1 mouse cellular context compared by ENCODE assay signal in the genomic region with DNA sequence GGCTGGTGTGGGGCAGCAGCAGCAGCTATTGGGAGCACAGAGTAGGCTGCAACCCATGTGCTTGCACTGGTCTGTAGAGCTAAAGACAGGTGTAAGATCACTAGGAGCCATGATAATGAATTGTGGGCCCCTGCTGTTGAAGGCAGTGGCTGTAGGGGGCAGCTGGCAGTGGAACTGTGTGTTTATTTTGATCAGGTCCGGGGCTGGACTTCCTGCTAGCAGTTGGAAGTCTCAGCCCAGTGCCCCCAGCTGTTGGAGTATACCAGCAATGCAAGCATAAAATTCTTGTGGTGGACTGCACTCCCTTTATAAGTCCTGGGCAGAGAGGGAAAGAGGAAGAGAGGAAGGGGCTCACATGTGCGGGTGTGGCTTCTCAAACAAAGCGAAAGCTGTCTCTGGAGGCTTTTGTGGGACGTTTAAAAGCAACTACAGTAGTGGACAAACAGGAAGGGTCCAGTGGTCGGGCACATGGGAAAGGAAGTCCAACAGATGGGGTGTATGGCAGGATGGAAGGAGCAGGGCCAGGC. TPM values are rescaled to one million over a fixed set of nuclear protein-coding genes. Genes with fewer than 3 reads are reported as not detected.
"Had no signal": no experiment of that assay in that cellular context is flagged by ENCODE, and none has a peak within 500 bp of the region (broad histone marks: within the 10 kb centered on the region; RNA-seq: fewer than 3 reads in every experiment).

No protein-coding gene starts in this region.

RNA-seq across cellular contexts. Expression of gene Gpr173, which starts 56.0 kb away (rescaled TPM):
- polyA plus RNA-seq: inflammation-experienced regulatory T-cells, adult 6 months had no signal
